Comparison of ENCODE assay signal across 24 mouse cellular contexts in the genomic region with DNA sequence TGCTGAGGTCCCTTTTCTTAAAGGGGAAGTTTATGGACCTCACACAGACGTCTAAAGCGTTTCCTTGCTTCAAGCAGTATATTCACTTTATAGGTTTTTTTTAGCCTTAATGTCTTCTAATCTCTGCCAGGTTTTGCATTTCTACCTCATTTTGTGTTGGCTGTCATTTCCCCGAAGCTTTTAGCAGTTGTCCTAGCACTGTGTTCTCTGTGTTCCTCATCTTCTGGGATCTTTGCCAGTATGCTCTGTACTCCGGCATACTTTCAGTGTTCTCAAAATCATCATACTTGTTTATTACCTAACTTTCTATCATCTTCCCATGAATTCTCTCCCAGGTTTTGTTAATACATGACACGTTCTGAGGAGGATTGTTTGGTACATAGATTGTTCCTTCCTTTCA.
DNase-seq lines count a peak whose midpoint lies in the region; ATAC-seq and TF ChIP-seq lines count a peak whose summit lies in the region.
"Had no signal": no experiment of that assay in that cellular context is flagged by ENCODE, and none has a peak within 500 bp of the region (broad histone marks: within the 10 kb centered on the region; RNA-seq: fewer than 3 reads in every experiment).

No protein-coding gene starts in this region.

- H3K27me3 ChIP-seq in lung, embryonic 14.5 days (ENCODE audit: insufficient read depth, low read length), result no peaks in the 10 kb centered on the region
- H3K27me3 ChIP-seq: heart, embryonic 12.5 days; intestine, embryonic 15.5 days; limb, embryonic 12.5 days; Patski had no signal

- H3K9me3 ChIP-seq in lung, embryonic 14.5 days (ENCODE audit: low read depth, low read length), result no peaks in the 10 kb centered on the region
- H3K9me3 ChIP-seq: heart, embryonic 12.5 days; hindbrain, embryonic 10.5 days; intestine, embryonic 15.5 days; limb, embryonic 12.5 days had no signal

- no peak for ATAC-seq in lung, embryonic 14.5 days (ENCODE audit: insufficient read depth)
- ATAC-seq: forebrain, embryonic 16.5 days; hindbrain, embryonic 16.5 days; intestine, embryonic 15.5 days; liver, postnatal 0 days; Patski had no signal

- DNase-seq in frontal cortex, adult 2 months (ENCODE audit: extremely low spot score in 1 of 2, low spot score in 1 of 2), result peak; percentile 46 to 65
- no peak for DNase-seq in frontal cortex, postnatal 10 days (ENCODE audit: low spot score in 2 of 2)
- DNase-seq in lung, embryonic 14.5 days, result peak; percentile 2
- DNase-seq in lung, postnatal 14 days, result no peak
- peak; percentile 86 for DNase-seq in brain, adult 2 months (ENCODE audit: low read depth, low spot score)
- DNase-seq in layer of hippocampus, adult 9-11 months, result peak; percentile 19
- no peak for DNase-seq in cerebellum, adult 9-11 months
- DNase-seq in adrenal gland, postnatal 36 days, result no peak
- DNase-seq: cerebellum, adult 8-10 months; gastrocnemius, postnatal 25 days; heart, adult 18-20 months; heart, postnatal 10 days; kidney, postnatal 25 days; liver, postnatal 0 days; lung, postnatal 10 days had no signal

- H3K4me3 ChIP-seq in lung, embryonic 14.5 days (ENCODE audit: low read depth, low read length), result no peak overlapping the region
- H3K4me3 ChIP-seq: heart, embryonic 12.5 days; hindbrain, embryonic 10.5 days; intestine, embryonic 15.5 days; limb, embryonic 12.5 days had no signal

- no peaks in the 10 kb centered on the region for H3K4me1 ChIP-seq in lung, embryonic 14.5 days (ENCODE audit: insufficient read depth)
- H3K4me1 ChIP-seq: heart, embryonic 12.5 days; hindbrain, embryonic 10.5 days; intestine, embryonic 15.5 days; limb, embryonic 12.5 days had no signal

- no peak for TF ChIP-seq CTCF in lung, embryonic 14.5 days (IDR thresholded peaks at IDR 0.05; ENCODE audit: low read depth)

- H3K4me2 ChIP-seq in lung, embryonic 14.5 days, result no peak overlapping the region
- H3K4me2 ChIP-seq: heart, embryonic 12.5 days; intestine, embryonic 15.5 days; limb, embryonic 12.5 days; liver, embryonic 11.5 days; midbrain, embryonic 11.5 days had no signal

- no peak overlapping the region for H3K9ac ChIP-seq in lung, embryonic 14.5 days
- H3K9ac ChIP-seq: heart, embryonic 12.5 days; intestine, embryonic 15.5 days; limb, embryonic 12.5 days; liver, postnatal 0 days had no signal

- H3K27ac ChIP-seq in lung, embryonic 14.5 days (ENCODE audit: low read depth), result no peak overlapping the region
- H3K27ac ChIP-seq: hindbrain, embryonic 10.5 days; intestine, embryonic 15.5 days; limb, embryonic 12.5 days had no signal

- no peaks in the 10 kb centered on the region for H3K36me3 ChIP-seq in lung, embryonic 14.5 days (ENCODE audit: insufficient read depth)
- H3K36me3 ChIP-seq: heart, embryonic 12.5 days; hindbrain, embryonic 10.5 days; intestine, embryonic 15.5 days; limb, embryonic 12.5 days had no signal

- WGBS in lung, embryonic 14.5 days, result 61% methylated on average over 5 of the region's 5 CpGs

Comparison
In these comparisons a context has a peak if more than half of its experiments do, and no peak if none do; other contexts are left out.
1. DNase-seq: peak in frontal cortex, adult 2 months (2 of 2), lung, embryonic 14.5 days (single experiment), brain, adult 2 months (single experiment) and layer of hippocampus, adult 9-11 months (single experiment); none in frontal cortex, postnatal 10 days (0 of 2), lung, postnatal 14 days (single experiment), cerebellum, adult 9-11 months (single experiment) and adrenal gland, postnatal 36 days (0 of 2).